Mouse (Mus musculus) natural killer cell, adult 2 months (primary cell): ENCODE measurements around the gene Ehmt2.
"Not testable (repeated sequence)": the region's sequence is repeated elsewhere in the genome, so short reads cannot be mapped to it uniquely, and the experiment has no call there.

Experiments
- DNase-seq, 2 experiments: peaks; one replicate each; pipeline ENCODE4 v3.0.0; 2022; ENCODE audit warnings: low spot score in 2 of 2

Ehmt2 gene

DNA sequence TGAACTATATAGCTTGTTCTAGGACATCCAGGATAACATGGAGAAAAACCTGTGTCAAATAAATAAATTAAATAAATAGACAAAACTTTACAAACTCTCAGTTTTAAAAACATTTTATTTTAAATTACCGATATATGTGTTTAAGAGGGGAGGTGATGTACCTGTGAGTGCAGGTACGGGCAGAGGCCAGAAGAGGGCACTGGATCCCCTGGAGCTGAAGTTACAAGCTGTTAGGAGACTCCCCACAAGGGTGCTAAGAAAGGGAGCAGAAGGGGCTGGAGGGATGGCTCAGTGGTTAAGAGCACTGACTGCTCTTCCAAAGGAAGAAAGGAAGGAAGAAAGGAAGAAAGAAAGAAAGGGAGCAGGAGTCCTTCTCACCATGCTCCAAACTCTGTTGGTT is 6.9 kb upstream of the Ehmt2 start:
- no peak for DNase-seq

DNA sequence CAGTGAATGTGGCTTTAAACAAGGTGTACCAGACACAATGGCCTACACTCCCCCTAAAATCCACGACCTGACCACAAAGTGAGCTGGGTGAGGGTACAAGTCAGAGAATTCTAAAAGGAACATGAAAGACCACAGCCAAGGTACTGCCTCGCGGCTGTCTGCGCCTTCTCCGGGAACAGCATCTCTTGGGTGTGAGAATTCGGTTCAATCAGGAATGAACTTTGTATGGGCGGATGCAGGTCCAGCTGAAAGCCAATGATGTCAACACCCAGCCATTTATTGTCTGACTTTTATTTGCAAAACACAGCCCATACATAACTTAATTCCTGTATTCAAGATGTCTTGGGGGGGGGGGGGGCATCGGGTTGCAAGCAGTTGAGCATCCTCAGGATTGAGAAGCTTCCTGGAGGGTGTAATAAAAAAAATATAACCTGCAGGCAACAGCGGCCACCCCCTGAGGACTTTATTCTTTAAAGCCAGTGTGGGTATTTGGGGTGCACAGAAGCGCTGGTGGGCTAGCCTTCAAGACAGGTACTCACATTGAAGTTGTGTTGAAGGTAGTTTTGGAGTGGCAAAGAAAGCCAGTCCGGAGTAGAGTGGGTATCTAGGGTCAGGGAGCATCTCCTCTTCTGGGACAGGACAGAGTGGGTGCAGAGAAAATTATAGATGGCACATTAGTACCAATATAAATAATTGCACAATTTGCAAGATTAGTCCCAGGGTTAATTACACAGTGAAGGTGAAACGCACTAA is 5.0 kb upstream of the Ehmt2 start:
- DNase-seq: no peak

DNA sequence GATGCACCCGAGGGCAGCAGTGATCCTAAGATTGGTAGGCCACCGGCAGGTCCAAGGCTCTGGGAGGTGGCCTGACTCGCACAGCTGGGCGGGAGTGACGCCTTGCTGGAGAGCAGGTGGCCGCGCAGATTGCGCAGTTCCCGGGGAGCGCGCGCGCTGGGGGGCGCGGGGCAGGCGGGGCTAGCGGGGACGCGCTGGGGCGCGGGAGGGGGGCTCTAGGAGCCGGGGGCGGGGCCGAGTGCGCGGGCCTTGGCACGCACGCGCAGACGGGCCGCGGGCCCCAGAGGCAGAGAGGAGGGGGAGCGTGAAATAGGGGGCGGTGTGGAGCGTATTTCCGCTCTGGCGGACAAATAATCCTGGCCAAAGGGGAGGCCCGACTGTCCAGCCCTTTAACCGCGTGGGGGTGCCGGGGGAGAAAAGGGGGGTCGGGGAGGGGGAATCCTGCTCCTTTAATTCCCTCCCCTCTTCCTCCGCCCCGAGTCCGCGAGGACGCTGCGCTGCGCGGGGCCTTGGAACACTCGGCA is 4.1 kb upstream of the Ehmt2 start:
- DNase-seq: peak; percentile 85 to 87

DNA sequence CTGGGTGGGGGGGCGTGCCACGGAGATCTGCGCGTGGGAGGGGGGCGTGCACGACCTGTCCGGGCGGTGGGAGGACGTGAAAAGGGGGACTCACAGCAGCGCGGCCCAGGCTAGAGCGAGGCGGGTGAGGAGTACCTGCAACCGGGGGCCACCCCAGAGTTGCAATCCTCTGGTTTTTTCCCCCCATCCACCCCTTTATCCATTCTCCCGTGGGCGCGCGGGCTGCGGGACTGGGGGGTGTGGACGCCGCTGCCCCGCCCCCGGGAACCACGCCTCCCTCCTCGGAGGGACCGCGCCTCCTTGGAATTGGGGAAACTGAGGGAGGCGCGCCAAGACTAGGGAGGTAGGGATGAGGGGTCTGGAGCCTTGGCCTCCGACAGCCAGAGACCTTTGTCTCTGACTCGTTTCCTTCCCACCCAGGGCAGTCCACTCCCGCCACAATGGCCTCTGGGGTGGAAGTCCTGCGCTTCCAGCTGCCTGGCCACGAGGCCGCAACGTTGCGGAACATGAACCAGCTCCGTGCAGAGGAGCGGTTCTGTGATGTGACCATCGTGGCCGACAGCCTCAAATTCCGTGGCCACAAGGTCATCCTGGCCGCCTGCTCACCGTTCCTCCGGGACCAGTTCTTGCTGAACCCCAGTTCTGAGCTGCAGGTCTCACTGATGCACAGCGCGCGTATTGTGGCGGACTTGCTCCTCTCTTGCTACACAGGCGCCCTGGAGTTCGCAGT is 3.3 kb upstream of the Ehmt2 start:
- no peak for DNase-seq

DNA sequence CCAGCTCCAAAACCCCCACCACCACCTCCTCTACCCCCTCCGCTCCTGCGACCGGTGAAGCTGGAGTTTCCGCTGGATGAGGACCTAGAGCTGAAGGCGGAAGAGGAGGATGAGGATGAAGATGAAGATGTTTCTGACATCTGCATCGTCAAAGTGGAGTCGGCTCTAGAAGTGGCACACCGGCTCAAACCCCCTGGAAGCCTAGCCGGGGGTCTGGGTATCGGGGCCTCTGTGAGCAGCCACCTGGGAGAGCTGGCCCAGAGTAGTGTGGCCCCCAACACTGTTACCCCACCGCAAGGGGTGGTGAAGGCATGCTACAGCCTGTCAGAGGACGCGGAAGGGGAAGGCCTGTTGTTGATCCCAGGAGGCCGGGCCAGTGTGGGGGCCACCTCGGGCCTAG is 2.5 kb upstream of the Ehmt2 start:
- DNase-seq: no peak

DNA sequence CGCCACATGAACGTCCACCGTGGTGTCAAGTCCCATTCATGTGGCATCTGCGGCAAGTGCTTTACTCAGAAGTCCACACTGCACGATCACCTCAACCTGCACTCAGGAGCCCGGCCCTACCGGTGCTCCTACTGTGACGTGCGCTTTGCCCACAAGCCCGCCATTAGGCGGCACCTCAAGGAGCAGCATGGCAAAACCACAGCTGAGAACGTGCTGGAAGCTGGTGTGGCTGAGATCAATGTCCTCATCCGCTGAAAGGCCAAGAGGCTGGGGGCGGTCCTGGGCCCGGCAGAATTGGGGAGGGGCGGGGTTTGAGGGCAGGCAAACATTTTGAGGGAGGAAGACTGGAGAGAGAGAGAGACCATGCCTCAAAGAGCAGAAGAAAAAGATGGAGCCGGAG is 1.9 kb upstream of the Ehmt2 start:
- DNase-seq: peak; percentile 73 to 79

DNA sequence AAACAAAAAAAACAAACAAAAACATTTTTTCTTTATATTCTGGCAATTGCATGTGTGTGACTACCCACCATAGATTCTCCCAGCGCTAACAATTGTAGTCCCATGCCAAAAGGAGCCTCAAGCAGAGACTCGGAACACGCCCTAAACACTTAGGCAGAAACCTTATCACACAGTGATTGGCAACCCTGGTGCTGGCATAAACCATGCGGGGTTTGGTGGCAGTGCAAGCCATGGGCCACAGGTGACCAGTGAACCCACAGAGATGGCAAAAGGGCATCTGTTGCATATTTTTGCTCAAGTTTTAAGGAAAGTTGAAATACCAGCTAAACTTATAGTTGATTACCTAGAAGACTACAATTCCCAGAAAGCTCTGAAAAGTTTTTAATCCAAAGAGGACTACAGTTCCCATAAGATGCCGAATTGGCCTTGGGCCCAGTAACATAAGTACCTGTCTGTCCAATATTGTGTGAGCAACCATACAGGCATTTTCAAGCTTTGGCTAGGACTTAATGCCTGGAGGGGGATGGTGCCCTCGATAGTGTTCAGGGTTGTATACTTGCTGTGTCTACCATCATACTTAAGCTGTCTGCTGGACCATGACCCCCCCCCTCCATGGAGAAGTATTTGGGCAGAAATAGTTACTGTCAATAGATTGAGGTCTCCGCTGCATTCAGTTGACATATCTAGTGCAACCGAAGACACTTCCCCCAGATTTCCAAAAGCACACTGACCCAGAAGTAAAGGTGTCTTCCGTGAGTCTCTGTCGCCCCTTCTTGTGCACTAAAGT is 703 bp upstream of the Ehmt2 start:
- DNase-seq: no peak

DNA sequence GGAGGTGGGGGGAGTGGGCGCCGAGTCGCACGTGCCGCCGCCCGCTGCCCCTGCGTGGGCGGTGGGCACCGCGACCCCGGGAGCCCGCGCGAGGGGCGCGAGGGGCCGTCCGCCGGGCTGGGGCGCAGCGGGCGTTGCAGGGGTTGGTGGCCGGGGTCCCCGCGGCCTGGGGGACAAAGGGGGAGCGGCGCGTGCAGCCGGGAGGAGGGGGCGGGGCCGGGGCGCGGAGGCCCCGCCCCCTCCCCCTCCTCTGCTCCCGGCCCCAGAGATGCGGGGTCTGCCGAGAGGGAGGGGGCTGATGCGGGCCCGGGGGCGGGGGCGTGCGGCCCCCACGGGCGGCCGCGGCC is 410 bp downstream of the Ehmt2 start:
- DNase-seq: no peak

DNA sequence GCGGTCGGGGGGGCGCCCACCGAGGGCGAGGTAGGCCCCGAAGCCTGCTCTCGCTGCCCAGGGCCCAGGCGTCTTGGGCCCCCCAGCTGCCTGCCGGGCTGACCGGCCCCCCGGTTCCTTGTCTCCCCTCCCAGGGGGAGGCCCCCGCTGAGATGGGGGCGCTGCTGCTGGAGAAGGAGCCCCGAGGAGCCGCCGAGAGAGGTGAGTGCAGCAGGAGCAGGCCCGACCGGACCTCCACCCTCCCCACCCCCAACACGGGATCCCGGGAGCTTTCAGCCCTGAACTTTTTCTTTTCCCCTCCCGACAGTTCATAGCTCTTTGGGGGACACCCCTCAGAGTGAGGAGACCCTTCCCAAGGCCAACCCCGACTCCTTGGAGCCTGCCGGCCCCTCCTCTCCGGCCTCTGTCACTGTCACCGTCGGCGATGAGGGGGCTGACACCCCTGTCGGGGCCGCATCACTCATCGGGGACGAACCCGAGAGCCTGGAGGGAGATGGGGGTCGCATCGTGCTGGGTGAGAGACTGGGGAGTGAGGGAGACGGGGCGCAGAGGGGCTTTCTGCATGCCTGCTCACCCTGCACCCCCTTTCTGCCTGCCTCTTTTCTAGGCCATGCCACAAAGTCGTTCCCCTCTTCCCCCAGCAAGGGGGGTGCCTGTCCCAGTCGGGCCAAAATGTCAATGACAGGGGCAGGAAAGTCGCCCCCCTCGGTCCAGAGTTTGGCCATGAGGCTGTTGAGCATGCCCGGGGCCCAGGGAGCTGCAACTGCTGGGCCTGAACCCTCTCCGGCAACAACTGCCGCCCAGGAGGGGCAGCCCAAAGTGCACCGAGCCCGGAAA is 1.0 kb downstream of the Ehmt2 start:
- DNase-seq: peak; percentile 36 to 40

DNA sequence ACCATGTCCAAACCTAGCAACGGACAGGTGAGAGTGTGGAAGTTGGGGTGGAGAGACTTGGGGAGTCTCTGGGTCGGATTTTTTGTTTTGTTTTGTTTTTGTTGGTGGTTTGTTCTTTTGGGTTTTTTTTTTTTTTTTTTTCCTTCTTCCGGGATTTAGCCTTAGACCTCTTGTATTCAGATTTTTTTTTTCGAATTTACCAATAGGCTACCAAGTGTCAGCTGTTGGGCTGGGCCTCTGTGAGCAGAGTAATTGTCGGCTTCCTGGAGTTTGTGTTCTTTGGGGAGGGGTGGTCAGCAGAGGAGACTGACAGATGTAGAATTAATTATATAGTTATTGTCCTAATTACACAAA is 1.6 kb downstream of the Ehmt2 start:
- no peak for DNase-seq

DNA sequence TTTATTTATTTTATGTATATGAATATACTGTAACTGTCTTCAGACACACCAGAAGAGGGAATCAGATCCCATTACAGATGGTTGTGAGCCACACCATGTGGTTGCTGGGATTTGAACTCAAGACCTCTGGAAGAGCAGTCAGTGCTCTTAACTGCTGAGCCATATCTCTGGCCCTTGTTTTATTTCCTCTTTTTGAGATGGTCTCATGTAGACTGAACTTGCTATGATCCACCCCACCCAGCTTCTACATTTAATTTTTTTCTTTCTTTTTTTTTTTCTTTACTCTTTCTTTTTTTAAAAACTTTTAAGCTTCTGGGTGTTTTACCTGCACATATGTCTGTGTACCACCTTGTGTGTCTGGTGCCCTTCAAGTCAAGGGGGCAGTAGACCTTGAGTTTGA is 2.6 kb downstream of the Ehmt2 start:
- not testable (repeated sequence) for DNase-seq

DNA sequence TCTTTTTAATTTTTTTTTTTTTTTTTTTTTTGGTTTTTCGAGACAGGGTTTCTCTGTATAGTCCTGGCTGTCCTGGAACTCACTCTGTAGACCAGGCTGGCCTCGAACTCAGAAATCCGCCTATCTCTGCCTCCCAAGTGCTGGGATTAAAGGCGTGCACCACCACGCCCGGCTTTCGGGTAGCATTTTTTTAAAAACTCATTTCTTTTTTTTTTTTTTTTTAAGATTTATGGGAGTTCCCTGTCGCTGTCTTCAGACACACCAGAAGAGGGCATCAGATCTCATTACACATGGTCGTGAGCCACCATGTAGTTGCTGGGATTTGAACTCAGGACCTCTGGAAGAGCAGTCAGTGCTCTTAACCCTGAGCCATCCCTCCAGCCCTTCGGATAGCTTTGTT is 3.7 kb downstream of the Ehmt2 start:
- DNase-seq: not testable (repeated sequence)

DNA sequence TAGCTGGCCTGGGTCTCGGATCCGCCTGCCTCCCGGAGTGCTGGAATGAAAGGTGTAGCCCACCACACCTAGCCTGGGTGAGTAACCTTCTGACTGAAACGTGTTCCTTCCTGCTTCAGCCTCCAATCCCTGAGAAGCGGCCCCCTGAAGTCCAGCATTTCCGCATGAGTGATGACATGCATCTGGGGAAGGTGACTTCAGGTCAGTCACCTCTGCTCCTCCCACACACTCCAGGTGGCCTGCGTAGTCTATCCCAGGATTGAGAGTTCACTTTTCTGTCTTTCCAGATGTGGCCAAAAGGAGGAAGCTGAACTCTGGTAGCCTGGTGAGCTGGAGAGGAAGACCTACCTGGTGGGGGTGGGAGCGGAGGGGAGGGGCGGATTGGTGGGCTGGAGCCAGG is 4.6 kb downstream of the Ehmt2 start:
- no peak for DNase-seq

DNA sequence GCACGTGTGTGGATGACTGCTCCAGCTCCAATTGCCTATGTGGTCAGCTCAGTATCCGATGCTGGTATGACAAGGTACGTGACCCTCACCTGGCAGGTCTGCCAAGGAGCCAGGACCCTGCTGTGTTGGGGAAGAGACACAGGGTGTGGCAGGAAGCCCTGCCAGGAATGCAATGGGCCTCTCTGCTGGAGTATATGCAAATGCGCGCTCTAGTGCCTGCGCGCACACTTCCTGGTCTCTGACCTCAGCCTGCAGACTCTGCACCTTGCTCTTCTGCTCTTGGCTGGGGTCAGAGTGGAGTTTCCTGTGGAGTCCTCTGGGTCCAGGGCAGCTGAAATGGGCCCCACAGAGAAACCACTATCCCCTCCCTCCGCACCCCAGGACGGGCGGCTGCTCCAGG is 12.7 kb downstream of the Ehmt2 start:
- DNase-seq: no peak

DNA sequence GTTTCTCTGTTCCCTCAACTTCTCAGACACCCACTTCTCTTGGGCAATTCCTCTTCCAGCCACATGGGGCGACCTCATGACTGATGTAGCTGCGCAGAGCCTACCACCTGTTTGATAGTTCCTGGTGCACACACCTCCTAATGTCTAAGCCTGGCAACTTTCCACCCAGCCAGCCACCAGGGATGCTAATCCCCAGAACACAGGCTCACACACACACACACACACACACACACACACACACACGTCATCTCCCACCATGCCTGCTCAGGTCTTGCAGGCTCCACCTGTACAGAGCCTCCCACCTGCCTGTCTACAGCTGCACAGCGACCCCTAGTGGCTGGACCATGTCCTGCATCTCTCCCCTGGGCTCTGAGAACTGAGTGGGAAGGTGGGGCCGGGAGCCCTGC is 13.7 kb downstream of the Ehmt2 start:
- DNase-seq: peak; percentile 80 to 88

DNA sequence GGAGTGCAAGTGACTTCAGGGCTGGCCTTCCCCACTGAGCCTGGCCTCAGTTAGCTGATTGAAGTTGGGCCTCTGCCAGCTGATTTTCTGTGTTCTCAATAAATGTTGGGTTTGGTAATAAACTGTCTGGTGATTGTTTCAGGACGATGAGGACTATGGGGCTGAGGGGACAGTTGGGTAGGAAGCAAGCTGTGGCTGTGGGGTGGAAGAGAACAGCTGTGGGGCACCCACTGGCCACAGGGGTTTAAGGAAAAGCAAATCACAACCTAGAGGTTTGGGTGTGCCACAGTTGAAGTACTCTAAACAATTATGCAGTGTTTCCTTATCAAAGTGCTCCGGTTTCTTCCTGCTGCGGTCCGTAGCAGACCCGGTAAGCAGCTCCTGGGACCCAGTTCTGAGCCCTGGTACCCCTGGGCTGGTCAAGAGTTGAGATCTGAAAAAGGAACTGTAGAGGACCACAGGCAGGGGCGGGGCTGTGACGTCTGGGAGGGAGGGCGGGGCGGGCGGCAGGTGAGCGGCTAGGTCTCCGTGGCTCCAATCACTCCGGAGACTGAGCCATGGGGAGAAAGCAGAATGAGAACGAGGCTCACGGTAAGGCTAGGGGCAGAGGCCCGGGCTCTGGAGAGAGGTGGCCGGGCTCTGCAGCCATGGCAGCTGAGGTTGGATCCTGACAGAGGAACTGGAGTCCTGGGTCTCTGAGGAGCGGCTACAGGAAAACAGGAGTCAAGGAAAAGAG is 15.8 kb downstream of the Ehmt2 start, which contains the start of gene Slc44a4:
Gene Slc44a4, plus strand, starts transcription at position 537 of the 736 bp plus-strand sequence.
- no peak for DNase-seq

DNA sequence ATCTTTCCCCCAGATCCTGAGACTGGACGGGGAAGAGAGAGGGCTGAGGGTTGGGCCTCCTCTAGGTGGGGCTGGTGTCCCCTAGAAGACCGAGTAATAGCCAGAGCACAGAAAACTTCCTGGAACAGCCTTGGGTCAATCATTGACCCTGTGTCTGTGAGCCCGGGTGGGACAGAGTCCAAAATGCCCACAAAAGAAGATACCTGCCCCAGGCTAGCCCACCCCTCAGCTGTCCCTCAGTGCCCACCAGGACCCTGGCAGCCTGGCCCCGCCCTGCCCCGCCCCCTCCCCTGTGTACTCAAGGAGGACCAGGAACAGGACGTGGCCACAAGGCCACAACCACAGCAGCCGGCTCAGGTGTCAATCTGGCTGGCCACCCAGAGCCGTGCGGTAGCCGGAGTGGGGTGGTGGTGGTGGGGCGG is 17.2 kb downstream of the Ehmt2 start:
- DNase-seq: peak in 1 of 2 experiments; percentile 18

DNA sequence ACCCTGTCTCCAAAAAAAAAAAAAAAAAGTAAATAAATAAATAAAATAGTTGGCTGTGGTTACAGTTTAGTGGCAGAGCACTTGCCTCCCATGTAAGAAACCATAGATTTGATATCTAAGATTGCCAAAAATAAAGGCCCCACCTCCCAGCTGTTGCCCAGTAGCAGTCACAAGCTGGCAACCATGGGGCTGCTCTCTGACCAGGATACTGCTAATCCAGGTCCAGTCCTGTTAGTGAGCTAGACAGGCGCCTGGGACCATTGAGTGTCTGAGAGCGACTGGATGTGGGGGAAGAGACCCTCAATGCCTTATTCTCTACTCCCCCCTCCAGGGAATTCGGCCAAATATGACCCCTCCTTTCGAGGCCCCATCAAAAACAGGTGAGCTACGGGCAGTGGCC is 18.0 kb downstream of the Ehmt2 start:
- no peak for DNase-seq

DNA sequence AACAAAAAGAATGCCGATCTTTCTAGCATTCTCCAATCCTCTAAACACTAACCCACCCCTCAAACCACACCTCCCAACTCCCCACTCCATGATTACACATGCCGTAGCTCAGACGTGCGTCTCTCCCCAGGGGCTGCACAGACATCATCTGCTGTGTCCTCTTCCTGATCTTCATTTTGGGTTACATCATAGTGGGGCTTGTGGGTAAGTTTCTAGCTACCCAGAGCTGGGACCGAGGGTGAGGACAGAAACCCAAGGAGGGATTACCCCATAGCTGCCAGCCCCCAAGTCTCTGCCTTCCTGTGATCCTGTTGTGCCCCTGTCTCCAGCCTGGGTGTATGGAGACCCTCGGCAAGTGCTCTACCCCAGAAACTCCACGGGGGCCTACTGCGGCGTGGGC is 18.9 kb downstream of the Ehmt2 start:
- DNase-seq: no peak

DNA sequence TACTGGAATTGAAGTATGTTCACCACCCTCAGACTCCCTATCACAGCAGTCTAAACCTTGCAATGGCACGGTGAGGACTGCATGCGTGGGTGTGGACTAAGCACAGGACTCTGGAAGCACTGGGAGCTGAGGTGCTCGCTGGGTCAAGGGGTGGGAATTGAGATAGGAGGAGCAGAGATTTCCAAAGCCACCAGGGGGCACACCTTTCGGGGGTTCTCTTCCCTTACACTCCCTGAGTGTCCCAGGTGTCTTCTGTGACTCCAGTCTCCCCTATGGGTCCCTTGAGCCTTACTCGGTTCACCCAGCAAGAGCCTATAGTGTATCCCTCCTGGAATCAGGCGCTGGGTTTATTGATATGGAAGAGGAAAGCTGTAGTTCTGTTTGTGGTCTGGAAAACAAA is 24.7 kb downstream of the Ehmt2 start:
- DNase-seq: no peak

DNA sequence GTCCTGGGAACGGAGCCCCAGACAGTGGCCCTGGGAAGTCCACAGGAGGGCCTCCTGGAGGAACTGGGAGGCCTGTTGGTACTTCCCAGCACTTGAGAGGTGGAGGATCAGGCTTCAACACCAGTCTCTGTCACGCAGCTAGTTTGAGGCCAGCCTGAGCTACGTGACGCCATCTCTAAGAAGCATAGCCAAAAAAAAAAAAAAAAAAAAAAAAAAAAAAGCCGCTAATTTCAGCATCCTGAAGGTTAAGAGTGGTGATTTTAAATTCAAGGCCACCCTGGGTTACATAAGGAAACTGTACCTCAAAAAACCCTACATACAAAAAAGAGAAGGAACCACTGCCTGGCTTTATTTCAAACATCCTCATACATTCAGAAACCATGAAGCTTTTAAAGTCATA is 26.0 kb downstream of the Ehmt2 start:
- DNase-seq: no peak
